Mouse (Mus musculus) CD4-positive, CD25-positive, alpha-beta regulatory T cell, adult 2 months (primary cell): ENCODE data around the gene Pgc.

ENCODE experiments used
- DNase-seq: peaks from one replicate; pipeline ENCODE4 v3.0.0-alpha.2; 2012; ENCODE audit warnings: low read depth, low spot score

The Pgc gene

GRCm38 (mm10) chr17:47749626-47750025 lies 23.0 kb downstream of the Pgc start:
- no peak for DNase-seq

DNA sequence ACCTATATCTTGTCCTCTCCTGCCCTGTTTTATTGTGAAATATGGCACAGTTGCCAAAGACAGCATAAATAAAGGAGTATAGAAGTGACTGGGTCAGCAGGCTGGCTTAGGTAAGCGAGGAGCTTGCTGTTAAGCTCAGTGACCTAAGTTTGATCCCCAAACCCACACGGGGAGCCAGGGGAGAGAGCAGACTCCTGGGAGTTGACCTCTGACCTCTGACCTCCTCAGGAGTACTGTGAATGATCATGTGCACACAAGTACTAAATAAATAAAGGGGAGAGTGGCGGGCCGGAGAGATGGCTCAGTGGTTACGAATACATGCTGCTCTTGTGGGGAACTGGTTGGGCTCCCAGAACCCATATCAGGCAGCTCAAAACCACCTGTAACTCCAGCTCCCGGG lies 23.5 kb downstream of the Pgc start:
- DNase-seq: no peak

DNA sequence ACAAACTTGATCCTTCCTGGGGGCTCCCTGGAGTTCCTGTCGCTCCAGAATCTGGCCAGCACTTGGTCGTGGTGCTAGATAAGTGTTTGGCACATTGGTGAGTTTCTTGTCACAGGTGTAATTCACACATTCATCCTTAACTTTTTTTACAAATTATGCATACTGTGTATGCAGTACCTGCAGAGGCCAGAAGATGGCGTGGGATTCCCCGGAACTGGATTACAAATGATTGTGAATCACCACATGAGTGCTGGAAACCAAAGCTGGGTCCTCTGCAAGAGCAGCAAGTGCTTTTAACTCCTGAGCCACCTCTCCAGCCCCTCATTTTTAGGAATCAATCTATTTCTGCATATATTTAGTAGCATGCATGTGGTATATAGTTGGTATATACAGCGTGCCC lies 25.2 kb downstream of the Pgc start:
- DNase-seq: no peak

DNA sequence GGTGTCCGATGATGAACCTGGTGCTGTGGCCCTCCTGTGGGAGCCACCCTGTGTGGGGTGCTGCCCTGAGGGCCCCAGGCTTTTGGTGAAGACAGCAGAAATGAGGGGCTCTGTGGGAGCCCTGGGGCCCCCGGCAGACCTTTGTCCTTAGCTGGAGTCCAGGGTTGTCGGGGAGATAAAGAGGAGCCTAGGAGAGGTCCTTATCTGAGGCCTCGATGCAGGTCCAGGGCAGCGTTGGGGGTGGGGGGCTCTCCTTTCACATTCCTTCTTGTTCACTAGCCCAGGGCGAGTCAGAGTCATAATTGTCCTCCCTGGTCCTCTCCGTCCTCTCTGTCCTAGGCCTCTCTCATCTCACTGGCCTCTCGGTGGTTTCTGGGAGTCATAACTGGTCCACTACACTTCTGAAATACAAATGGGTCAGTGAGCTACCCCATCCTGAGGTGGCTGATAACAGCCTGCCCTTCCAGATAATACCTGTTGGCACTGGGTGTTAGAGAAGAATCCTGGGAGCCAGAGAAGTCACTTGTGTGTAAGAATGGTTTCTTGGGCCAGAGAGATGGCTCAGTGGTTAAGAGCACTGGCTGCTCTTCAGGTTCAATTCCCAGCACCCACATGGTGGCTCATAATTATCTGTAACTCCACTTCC lies 26.6 kb downstream of the Pgc start:
- DNase-seq: no peak

- DNase-seq: no peak
Observed at GRCm38 (mm10) chr17:47754246-47754645, 27.6 kb downstream of the Pgc start.

DNA sequence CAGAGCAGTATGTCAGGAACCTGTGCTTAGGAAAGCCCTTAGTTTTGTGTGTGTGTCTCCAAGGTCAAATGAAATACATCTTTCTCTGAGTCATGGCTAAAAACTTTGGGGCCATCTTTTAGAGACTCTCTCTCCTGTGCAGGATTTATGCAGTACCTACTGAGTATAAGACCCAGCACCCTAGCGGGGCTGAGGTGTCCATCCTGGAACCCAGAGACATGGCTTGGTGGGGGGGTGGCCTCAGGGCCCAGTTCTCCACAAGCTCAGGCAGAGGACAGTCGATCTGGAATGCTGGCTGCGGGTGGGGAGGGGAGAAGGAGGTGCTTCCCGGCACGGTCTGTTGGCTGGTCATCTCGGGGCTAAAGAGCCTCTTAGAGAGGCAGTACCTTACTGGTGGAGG lies 29.7 kb downstream of the Pgc start:
- no peak for DNase-seq

GRCm38 (mm10) chr17:47757056-47757610 lies 30.5 kb downstream of the Pgc start:
- no peak for DNase-seq

GRCm38 (mm10) chr17:47759702-47760410 lies 33.2 kb downstream of the Pgc start:
- DNase-seq: peak; percentile 28

DNA sequence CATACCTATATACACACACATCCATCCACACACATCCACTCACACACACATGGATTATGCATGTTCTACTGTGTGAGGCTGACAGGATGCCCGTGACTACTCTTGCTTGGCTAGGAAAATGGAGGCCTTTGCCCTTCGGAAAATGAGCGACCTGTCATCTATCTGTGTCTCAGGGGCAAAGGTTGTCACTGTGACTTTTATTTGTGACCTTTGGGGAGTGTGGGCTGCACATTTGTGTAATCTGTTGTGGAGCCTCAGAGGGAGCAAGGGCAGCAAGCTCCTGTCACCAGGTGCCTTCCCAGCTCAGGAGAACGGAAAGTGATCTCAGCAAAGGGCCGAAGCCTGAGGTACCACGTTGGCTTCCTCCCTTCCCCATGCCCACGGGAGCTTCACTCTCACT lies 35.4 kb downstream of the Pgc start:
- no peak for DNase-seq

DNA sequence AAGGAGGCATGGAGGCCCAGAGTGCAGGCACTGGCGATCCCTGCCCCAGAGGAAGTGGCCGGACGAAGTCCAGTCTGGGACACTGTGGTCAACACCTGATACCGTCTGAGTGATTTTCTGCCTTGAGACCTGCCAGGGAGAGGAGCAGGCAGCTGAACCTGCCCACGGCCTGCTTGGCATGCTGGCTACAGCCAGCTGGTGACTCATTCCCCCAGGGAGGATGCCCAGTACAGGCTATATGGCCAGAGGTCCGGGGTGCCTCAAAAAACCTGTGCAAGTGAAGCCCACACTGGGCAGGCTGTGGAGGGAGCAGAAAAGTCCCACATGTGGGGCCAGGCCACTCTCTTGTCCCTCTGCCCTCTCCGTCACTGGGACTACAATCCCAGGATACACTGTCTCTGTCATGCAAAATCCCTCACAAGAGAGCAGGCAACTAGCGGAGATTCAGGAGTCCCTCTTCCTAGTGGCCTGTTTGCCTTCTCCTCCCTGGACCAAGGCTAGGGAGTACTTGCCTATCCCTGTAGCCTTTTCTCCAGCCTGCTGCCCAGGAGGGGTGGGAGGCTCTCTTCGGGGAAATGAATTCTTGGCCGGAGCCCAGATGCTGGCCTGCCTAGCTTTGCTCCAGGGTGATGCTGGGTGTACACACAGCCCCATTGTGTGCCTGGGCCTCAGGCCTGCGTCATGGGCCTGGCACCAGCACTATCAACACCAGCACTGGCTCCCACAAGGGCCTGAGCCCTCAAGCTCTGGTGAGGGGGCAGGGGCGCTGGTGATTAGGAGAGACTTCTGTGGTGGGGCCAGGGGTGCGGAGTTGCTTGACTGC lies 36.1 kb downstream of the Pgc start:
- DNase-seq: no peak

- DNase-seq: no peak
Observed at GRCm38 (mm10) chr17:47765986-47766385, 39.3 kb downstream of the Pgc start.

- no peak for DNase-seq
Observed at GRCm38 (mm10) chr17:47766407-47767043, 39.9 kb downstream of the Pgc start.

DNA sequence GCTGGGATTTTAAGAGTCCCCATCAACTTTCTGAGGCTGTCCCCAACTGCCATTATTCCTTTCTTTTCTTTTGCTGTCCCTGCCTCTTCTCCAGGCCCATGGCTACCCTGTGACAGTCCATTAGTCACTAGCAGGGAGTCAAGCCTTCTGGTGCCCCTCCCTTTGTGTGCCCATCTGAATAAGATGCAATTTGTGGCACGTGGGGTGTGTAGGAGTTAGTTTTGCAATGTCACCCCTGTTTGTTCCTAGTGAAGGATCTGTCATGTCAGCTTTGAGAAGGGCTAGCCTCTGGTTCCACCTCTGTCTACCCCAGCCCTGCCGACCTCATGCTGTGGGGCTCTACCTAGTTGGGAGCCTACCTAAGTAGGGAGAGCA lies 40.4 kb downstream of the Pgc start:
- no peak for DNase-seq

DNA sequence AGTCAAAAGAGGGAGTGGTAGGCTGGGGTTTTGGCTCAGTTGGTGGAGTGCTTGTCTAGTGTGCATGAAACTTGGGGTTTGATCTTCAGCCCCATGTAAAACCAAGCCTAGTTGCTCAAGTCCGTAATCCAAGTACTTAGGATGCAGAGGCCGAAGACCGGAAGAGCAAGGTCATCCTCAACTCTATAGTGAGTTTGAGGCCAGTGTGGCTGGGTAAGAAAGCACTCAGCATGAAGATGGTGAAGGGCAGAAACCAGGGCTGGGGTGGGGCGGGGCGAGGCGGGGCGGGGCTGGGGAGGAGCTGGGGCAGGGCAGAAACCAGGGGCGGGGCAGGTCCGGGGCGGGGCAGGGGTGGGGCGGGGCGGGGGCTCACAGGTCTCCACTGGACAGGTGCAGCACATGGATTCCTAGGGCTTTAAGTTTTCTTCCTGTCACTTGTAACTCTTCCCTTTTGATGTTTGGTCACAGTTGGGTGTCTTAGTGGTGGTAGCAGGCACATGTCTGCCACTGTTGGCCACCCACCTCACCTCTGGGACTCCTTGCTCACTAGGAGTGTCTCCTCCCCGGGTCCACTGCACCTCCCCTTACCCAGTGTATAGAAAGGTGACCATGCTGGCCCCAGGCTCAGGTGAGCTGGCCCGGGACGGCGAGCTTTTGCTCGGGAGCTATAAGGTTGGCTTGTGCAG lies 41.0 kb downstream of the Pgc start:
- no peak for DNase-seq

GRCm38 (mm10) chr17:47768707-47769276 lies 42.1 kb downstream of the Pgc start:
- DNase-seq: peak; percentile 43

DNA sequence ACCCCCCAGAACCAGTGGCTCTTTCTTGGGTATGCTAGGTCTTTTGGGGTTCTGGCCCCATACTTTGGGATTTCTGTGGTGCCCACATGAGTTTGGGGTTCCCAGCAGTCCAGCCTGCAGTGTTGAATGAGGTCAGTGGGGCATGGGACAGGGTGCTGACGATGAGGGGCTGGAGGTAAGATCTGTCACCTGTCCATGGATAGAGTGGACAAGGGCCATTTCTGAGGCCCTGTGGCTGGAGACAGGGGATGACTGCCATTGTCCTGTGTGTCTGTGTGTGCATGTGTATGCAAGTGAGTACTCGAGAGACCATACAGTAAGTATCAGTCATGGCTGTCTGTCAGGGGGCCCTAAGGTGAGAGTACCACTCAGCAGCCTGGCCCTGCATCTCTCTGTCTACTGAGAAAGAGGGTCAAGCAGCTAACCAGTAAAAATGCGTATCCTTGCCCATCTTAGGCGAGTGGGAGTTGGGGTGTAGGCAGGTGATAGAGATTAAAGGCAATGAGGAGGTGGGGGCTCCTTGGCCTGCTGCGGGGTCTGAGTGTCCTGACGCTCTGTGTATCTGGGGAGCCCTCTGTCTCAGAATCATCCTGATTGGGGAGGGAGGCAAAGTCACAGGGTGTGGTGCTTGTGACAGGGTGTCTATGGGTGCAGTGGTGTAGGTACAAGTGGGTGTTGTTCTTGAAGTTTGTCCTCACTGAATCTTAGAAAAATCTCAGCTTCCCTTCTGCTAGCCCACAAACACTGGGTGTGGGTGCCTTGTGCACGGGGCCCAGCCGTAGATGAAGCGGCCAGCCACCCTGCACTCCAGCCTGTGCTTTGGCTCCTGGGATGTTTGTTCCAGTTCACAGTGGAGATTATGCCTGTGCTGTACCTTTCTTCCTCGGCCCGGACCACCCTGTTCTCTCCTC lies 43.0 kb downstream of the Pgc start:
- no peak for DNase-seq

DNA sequence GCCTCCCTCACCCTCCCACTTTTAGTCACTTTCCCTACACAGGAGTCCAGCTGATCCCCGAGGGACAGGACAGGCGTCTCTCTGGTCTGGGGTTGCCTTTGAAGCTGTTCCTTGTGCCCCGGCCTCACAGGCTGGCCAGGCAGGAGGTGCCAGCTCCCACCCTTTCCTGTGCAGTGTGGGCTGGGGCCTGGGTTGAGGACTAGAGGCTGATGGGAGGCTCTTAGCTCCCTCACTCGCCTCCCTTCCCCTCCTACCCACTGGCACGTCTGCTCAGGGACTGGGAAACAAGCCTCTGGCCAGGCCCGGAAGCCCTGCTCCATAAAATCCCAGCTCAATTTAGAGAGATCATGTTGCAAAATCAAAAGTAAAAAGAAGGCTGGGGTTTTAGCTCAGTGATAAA lies 47.0 kb downstream of the Pgc start:
- no peak for DNase-seq

DNA sequence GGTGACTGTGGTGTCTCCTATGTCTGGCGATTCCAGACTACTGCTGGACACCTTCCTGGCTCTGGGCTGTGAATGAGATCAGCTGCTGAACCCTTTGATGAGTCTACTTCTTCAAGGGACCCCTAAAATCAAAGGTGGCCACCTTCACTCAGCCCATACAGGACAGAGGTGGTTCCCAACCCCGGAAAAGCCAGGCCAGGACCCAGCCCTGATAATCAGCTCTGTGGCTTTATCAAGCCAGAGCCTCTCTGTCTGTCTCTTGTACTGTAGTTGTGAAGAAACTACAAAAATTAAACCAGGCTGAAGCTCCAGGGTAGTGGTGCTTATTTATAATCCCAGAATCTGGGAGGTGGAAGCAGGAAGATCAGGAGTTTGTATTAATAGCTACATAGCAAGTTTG lies 50.5 kb downstream of the Pgc start:
- no peak for DNase-seq

GRCm38 (mm10) chr17:47780470-47780869 lies 53.8 kb downstream of the Pgc start:
- no peak for DNase-seq

- no peak for DNase-seq
Observed at GRCm38 (mm10) chr17:47782486-47782885, 55.8 kb downstream of the Pgc start.
